Mouse (Mus musculus): ENCODE measurements around the gene Ptpn9.

DNA sequence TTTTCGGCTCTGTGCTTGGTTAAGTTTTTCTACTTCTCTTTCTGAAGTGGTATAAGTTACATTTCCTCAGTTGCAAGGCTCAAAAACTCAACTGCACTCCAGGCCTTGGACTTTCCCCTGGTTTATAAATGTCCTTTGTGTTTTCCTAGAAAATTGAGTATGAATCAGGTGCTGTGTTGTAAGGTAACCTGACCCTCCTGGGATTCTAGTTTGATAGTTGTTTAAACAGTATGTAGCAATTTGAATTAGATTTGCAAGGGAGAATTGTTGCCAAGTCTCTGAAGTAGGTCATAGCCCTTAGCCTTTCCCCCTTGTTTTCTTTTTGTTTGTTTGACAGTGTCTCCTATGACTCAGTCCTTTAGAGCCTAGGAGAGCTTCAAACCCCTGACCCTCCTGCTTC, 22.9 kb downstream of the Ptpn9 start:
- TF ChIP-seq TAL1 (IDR thresholded peaks at IDR 0.05; ENCODE audit: low read length) (no peak), GATA1 (IDR thresholded peaks at IDR 0.05; ENCODE audit: low read length) (no peak)
